Mouse (Mus musculus): ENCODE measurements around the gene Spo11.

Gene Spo11

DNA sequence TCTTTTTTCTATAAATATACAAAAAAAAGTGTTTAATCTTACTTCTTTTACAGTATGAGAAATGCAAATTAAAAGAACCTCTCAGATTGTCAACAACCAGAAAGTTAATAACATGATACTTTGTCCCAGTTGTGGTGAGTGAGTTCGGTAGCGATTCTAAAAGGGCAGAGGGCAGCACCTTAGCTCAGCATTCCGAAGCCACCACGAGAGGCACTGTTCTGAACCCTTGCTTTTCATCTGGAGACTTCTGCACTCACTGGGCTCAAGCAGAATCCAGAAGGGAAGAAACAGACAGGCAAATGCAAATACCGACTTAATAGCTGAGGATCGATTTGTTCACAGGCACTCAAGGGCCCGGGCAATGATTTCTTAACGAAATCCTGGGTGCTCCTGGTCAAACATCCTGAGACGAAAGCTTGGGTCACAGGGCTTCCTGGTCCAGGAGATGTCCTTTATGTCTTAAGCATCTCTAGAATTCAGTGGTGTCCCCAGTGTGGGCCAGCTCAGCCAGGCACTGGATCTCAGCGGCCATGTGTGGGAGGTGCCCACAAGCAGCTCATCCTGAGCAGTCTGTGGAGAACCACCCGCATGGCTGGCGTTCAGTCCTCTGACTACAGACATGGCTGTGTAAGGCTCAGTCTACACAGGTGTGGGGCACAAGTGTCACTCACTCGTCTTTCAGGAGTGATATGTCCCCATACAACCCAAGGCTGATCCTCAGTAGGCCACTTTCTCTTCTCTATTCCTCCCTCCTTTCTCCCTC, 18.3 kb upstream of the Spo11 start:
- no peak for DNase-seq

DNA sequence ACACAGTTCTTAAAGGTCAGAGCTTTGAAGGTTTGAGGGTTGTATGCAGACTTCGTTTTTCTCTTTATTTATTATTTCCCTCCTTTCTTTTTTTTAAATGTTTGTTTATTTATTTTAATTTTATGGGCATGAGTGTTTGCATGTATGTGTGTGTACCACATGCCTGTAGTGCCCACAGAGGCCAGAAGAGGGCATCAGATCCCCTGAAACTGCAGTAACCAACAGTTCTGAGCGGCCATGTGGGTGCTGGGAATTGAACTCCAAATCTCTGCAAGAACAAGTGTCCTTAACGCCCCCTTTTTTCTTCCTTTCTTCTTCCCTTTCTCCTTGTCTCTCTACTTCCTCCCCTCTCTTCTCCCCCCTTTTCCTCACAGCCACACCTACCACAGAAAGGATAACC, 17.1 kb upstream of the Spo11 start:
- no peak for DNase-seq

DNA sequence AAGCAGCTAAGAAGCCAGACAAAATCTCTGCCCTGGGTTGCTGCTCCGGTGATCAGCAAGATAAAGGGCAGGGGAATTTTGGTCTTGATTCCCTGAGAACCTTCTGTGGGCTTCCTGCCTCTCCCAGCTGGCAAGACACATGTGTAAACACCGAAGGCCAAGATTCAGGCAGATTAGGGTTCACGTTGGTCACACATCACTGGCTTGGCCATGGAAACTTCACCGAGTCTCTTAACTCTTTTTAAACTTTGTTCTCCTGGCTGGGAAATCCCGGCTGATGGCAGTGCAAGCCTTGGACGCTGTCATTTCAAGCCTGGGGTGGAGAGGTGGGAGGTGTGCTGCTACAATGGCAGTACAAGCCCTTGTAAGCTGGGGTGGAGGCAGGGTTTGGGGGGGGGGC, 16.3 kb upstream of the Spo11 start:
- DNase-seq, result no peak

DNA sequence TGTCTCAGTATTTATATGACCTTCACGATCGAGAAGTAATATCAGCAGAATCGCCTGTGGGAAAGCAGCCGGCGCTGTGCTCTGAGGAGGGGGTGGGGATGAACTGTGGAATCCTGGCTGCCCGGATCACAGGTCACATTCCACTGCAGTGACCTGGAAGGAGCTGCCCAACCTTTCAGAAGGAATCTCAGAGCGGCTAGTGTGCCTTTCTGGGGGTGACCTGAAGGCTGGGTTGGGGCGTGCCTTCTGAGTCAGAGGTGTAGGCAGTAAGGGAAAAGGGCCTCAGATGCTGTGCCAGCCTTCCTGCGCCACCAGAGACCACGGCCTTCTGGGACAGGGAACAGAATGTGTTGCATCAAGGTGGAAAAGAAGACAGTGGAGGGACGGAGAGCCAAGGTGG, 12.3 kb upstream of the Spo11 start:
- no peak for DNase-seq

DNA sequence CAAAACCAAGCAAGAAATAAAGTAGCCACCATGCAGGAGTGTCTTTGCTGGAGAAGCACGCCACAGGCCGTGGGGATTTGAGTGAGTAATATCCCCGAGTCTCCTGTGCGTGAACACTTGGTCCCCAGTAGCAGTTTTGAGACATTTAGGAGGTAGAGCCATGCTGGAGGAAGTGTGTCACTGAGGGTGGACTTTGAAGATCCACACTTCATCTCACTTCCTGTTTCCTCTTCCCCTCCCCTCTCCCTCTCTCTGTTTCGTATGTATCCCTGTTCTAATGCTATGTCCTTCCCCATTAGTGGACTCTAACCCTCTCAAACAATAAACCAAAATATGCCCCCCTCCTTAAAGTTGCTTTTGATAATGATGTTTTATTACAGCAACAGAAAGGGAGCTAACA, 11.0 kb upstream of the Spo11 start:
- no peak for DNase-seq

DNA sequence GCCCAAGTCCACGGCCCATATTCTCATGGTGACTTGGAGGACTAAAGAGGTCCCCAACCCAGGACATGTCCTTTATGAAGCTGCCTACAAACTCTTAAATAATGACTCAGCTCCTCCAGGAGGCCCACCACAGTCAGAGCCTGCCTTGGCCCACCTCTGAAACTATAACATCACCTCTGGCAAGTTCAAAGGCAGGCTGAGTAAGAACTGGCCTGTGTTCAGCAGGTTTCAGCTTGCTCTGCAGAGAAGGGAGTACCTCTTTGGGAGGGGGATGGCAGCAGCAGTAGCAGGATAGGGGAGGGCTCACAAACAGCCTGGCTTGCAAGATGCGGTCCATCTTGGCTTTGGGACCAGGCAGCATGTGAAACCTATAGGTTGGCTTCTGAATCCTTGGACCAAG, 5.6 kb upstream of the Spo11 start:
- no peak for DNase-seq

DNA sequence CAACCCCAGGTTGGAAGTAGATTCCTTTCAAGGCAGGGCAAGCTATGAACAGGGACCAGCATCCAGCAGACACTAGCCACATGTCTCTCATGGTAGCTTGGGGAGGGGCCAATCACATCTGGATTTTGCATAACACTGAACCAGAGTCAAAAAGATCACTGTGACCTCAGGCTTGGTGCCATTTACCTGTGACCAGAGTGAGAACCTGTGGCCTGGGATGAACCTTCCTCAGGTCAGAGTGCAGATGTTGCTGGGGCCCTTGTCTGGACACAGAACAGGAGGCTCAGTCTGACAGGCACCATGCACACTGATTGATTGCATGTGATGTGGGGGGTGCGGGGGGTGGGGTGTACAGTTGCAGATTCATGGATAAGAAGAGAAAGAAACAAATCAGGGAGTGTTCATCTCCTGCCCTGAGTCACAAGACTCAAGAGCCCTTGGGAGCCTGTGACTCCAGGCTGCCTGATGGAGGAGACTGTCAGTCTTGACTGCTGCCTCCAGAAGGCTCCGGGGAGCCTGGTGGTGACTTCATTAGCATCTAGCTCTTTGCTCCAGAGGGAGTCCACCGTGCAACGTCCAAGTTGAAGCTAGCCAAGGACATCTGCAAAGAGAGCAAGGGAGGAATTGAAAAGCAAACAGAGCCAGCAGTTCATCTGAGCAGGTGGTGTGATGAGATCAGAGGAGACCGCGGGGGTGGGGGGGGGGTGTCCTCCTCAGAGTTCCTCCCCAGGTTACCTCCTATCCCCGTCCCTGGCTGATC, 3.5 kb upstream of the Spo11 start:
- DNase-seq, result no peak

DNA sequence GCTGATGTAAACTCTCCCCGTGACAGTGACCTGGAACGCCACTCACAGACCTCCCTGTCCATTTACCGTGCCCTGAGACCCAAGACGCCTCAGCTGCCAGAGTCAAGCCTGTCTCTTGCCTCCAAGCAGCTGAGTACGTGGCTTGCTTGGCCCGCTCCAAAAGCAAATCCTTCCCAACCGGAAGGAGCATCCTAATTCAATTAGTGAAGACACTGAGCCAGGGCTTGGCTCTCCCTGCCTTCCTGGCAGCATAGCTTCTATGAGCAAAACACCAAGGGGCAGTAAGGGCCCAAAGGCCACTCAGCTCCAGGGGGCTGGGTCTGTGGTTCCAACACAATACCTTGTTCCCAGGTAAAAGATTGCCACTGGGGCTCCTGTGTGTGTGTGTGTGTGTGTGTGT, 2.8 kb upstream of the Spo11 start:
- DNase-seq, result no peak

DNA sequence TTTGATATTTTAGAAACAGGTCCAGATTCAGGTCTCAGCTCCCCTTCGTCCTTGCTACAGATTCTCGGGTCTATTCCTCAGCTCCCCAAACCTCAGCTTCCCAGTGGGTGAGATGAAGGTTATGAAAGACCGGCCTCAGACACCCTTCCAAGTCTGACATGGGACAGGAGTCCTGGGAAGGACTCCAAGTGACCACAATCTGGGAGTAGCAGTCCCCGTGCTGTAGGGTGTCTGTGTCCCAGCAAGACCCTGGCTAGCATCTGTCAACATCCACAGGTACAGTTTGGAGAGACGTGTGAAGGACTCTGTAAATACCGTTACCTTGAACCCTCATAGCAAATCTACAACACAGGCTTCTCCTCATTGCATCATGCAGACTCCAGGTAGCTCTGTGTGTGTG, 2.3 kb upstream of the Spo11 start:
- DNase-seq, result no peak

DNA sequence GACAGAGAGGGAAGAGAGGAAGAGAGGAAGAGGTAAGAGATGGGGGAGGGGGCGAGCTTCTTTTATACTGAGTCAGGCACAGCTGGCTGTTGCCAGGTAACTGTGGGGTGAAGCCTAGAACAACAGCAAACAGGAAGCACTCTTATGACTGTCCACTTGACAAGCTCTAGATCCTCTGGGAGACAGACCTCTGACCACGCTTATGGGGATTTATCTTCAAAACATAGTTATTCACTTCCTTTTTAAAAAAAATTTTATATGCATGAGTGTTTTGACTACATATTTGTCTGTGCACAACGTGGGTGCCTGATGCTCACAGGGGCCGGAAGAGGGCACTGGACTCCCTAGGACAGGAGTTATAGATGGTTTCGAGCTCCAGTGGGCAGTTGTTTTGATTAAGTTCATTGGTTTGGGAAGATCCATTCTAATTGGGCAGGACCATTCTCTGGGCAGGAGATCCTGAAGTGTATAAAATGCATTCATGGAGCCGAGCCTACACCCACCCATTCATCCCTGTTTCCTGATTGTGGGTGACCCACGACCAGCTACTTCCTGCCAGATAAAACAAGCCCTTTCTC, 750 bp upstream of the Spo11 start:
- DNase-seq, result no peak

DNA sequence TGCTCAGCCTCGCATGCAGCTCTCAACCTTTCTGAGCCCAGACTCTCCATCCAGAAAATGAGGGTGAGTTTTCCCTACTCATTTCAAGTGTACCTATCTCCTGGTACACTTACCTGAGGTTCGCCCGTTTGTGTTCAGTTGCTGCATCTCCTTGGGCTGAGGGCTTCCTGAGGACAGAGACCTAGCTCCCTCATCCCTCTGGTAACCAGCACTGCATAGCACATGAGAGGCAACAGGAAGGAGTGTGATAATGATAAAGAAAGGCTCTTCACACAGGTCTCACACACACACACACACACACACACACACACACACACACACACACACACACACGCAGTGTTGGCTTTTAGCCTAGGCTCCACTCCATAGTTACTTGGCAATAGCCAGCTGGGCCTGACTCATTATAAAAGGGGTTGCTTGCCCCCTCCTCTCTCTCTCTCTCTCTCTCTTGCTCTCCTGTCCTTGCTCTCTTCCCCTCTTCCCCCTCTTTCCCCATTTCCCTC, 682 bp downstream of the Spo11 start:
- no peak for DNase-seq

DNA sequence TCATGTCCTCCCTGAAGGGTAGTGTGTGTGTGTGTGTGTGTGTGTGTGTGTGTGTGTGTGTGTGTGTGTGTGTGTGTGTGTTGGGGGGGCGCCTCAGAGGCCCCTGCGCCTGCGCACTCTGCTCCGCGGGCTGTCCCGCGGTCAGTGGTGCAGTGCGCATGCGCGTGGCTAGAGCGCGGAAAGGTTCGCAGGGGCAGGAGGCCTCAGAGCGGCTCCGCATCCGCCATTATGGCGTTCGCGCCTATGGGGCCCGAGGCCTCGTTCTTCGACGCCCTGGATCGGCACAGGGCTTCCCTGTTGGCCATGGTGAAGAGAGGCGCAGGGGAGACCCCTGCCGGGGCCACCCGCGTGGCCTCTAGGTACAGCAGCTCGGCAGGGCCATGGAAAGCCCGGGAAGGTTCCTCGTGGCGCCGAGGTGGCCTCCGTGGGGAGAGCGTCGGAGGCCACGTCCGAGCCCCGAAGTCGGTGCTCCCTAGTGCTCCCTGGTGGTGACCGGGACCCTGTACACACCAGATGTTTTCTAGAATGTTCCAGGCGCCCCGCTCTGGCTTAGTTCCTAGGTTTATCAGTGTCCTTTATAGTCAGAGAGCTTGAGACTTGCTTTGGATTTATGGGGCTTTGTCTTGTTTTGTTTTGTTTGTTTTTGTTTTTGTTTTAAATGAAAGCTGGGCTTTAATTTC, 2.3 kb downstream of the Spo11 start:
- DNase-seq, result no peak

DNA sequence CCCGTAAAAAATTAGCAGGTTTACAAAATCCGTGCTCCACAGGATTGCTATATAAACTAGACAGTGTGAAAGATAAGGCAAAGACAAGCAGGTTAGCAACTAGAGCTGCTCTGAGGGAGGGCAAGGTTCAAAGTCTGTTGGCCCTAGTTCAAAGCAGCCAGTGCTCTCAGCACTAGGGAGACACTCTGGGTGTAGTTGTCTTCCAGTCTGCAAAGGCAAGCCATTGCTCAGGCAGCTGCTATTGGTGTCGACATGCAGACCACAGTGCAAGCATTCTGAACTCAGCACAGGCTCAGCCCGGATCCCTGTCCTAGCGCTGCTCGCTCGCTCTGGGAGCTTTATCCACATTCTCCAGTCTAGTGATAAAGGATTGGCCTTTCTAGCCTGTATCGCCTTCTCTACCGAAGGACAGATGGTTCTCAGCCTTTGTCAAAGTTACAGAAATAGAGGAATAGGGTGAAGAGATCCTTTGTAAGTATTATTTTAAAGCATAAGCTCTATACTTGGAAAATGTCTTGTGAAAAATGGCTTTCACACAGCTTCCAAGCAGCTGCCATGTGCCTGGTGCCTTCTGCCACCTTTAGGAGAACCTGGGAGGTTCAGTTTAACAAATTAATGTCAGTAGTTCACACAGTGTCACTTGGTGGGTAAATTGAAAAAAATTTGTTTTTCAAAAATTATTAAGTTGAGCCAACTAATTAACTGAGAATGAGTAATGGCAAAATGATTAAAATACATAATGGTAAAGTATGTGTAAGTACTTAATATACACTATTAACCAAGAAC, 5.5 kb downstream of the Spo11 start:
- no peak for DNase-seq

DNA sequence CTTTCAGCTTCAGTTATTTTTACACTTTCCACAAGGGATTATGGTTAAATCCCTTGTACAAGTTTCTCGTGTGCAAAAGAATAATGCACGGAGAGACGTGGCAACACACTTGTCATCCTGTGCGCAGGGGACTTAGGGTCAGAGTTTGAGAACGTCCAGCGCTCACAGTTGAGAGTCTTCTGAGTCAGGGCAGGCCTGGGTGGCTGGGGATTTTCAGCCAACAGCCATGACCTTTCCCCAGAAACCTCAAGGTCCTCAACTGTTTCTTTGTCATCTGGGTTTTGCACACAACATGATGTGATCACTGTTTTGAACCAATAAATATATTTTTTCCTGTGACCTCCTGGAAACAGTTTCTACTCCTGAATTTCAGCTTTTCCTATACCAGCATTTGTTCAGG, 12.7 kb downstream of the Spo11 start:
- DNase-seq, result no peak

DNA sequence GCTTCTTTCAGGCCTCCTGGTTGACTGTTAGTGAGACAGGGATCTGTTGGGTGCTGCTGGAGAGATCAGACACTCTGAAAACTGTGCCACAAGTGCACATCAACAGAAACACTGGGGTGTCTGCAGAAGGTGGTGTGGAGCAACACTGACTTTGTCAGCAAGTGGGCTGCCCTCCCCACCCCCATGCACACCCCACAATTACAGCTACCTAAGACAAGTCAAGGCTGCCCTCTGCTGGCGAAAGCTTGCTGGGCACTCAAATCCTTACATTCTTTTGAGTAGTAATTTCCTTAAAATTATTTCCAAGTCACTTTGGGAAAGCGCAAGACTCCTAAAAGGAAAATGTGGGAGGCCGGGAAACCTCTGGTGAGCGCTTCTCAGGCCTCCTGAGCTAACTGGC, 18.7 kb downstream of the Spo11 start:
- DNase-seq, result peak; percentile 81

DNA sequence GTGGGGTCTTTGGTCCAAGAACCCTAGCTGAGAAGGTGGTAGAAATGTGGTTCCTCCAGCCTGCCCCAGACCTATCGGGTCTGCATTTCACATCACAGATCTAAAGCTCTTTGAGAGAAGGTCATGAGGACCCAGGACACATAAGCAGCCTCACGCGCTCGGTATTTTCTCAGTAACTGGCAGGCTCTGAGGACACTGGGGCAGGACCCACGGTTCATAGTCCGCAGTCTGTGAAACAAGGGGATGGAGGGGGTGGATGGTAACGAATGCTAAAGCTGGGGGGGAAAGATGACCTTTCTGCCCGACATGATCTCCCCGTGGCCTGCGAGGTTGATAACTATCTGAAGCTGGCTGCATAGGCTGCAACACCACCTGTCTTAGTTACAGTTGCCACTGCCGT, 20.2 kb downstream of the Spo11 start:
- DNase-seq, result no peak

DNA sequence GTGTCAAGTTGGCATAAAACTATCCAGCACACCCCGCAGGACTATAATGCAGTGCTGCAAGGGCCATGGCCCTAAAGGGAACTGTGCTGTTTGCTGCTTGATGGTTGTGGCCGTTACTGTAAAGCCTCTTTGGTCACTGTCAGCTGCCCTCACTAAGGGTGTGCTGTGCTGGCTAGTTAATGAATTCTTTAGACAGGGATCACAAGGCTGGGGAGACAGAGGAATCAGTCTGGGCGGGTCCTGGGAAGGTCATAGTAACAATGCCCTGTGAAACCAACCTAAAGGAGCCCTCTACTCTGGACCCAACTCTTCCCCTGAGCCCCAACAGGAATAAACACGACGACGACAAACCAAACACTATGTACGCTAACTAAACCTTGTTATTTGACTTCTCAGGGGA, 21.0 kb downstream of the Spo11 start:
- no peak for DNase-seq

DNA sequence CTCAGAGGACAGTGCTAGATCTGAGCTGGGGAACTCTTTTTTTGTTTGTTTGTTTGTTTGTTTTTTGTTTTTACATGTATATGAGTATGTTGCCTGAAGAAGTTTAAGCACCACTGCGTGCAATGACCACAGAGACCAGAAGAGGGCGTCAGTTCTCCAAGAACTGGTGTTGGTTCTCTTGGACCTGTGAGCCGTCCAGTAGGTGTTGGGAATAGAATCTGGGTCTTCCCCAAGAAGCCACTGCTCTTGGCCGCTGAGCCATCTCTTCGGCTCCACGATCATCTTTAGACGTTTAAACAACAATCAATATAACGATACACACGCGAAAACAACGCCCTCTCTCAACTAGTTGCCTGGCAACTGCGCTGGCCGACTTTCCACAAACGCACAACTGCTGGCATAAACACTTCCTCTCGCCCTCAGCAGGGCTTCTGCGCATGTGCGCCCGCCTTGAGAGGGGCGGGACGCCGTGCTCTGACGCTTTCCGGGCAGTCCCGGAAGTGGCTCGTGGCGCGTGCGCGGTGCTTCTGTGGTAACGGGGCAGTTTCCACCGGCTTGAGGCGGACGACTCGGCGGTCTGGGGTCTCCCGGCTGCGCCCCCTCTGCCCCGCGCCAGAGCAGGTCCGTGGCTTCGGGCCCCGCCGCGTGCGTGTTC, 22.3 kb downstream of the Spo11 start, which contains the start of gene Rae1:
Gene Rae1, plus strand, starts transcription at position 488 of the 655 bp plus-strand sequence.
- DNase-seq, result peak; percentile 98

DNA sequence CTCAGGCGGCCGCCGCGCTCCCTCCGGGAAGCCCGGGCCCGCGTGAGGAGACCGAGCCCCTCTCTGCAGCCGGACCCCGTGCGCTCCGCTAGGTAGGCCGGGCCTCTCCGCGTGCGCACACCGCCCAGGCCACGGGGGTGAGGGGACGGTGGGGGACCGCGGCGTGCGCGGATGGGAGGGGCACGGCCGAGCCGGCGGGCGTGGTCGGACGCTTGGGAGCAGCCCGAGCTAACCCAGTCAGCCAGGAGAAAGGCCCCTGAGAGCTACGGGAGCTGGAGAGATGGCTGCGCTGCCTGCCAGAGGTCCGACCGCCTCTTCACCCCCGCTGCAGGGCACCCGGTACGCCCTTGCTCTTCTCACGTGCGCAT, 22.8 kb downstream of the Spo11 start:
- peak; percentile 77 for DNase-seq

DNA sequence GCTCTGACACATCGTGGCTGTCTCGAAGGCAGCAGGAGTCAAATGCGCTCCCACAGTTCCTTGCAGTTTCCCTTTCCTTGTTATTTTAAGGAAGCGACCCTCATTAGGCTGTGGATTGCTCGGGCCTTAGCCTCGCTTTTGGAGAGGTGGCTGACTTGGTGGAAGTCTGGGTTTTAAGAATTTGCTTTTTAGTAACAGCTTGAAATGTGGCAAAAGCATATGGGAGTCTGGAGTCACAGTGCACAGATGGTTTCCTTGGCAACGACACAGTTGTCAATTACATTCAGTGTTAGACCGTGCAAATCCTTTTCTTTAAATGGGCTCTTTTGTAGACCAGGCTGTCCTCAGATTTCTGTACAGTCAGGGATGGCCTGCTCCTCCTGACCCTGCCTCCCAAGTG, 23.4 kb downstream of the Spo11 start:
- no peak for DNase-seq

DNA sequence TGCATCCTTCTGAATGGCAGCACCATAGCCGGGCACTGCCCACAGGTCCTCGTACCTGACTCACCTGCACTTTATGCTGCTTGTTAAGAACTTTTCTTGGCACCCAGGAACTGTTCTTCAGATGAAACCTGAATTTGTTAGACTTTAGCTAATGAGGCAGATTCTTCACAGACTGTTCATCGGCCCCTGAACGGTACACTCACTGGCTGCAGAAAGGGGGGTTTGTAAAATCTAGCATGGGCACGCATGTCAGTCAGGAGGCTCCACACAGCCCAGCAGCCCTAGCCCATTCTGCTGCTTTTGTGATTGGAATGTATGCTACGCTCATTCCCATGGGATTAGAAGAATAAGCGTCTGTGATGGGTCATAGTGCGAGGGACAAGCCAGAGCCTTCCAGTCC, 26.2 kb downstream of the Spo11 start:
- DNase-seq, result no peak

DNA sequence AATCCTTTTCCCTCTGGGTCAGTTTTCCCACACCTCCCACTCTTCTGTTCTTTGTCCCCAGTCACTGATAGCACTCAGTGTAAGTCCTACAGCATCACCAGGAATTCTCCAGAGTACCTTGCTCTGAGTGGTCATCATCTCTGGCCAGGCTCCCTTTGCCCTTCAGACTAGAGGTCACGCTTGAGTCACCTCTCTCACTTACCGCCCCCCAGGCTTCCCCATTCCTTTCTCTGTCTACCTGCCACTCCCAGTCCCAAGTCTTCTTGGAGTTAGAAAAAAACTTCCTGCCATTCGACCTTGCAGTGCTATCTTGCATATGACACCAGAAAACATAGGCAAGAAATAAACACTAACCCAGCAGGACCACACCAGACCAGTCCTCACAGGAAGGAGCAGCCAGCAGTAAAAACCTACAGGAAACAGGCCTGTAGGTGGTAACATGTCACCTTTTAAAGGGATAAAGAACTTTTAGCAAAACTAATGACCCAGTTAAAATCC, 32.8 kb downstream of the Spo11 start:
- DNase-seq, result no peak

Measured in lung, postnatal 10 days (tissue).